Mouse (Mus musculus): Measurements from ENCODE around the gene Prkg1. TPM values are rescaled to one million over a fixed set of nuclear protein-coding genes. Genes with fewer than 3 reads are reported as not detected.

Gene Prkg1
- total and polyA plus RNA-seq, 2 experiments from 2014 or later = 5.1 to 9.9 TPM

GRCm38 (mm10) chr19:31594011-31594410, 170.8 kb downstream of the Prkg1 start:
- TF ChIP-seq CTCF (IDR thresholded peaks at IDR 0.05) = no peak
- WGBS = 76% methylated on average over 1 of the region's 1 CpGs
- DNase-seq (ENCODE audit: low spot score) (no peak), ATAC-seq (ENCODE audit: low FRiP score) (no peak)
- Histone ChIP-seq H3K27me3 (ENCODE audit: insufficient read depth, low read length) (no peaks in the 10 kb centered on the region), H3K9ac (replicated peaks; ENCODE audit: low read length, poor library complexity, severe bottlenecking) (no peak overlapping the region), H3K9me3 (ENCODE audit: low read length) (no peaks in the 10 kb centered on the region), H3K27ac (ENCODE audit: low read depth, low read length) (no peak overlapping the region), H3K4me1 (ENCODE audit: insufficient read depth, low read length) (no peaks in the 10 kb centered on the region), H3K4me2 (ENCODE audit: low read depth, low read length, poor library complexity, severe bottlenecking) (no peak overlapping the region), H3K36me3 (ENCODE audit: insufficient read depth, low read length) (no peaks in the 10 kb centered on the region), H3K4me3 (ENCODE audit: low read depth, low read length) (no peak overlapping the region)

GRCm38 (mm10) chr19:31590701-31591100, 174.1 kb downstream of the Prkg1 start:
- Histone ChIP-seq H3K36me3 (ENCODE audit: insufficient read depth, low read length) (no peaks in the 10 kb centered on the region), H3K27ac (ENCODE audit: low read depth, low read length) (no peak overlapping the region), H3K4me3 (ENCODE audit: low read depth, low read length) (no peak overlapping the region), H3K4me1 (ENCODE audit: insufficient read depth, low read length) (no peaks in the 10 kb centered on the region), H3K27me3 (ENCODE audit: insufficient read depth, low read length) (no peaks in the 10 kb centered on the region), H3K9ac (replicated peaks; ENCODE audit: low read length, poor library complexity, severe bottlenecking) (no peak overlapping the region), H3K4me2 (ENCODE audit: low read depth, low read length, poor library complexity, severe bottlenecking) (no peak overlapping the region), H3K9me3 (ENCODE audit: low read length) (no peaks in the 10 kb centered on the region)
- WGBS = 88% methylated on average over 5 of the region's 5 CpGs
- TF ChIP-seq CTCF (IDR thresholded peaks at IDR 0.05) = no peak
- no peak for DNase-seq (ENCODE audit: low spot score)
- no peak for ATAC-seq (ENCODE audit: low FRiP score)

GRCm38 (mm10) chr19:31577092-31577491, 187.7 kb downstream of the Prkg1 start:
- WGBS = 41% methylated on average over 4 of the region's 4 CpGs
- DNase-seq (ENCODE audit: low spot score) = no peak
- Histone ChIP-seq H3K9me3 (ENCODE audit: low read length) (no peaks in the 10 kb centered on the region), H3K9ac (replicated peaks; ENCODE audit: low read length, poor library complexity, severe bottlenecking) (no peak overlapping the region), H3K4me3 (ENCODE audit: low read depth, low read length) (no peak overlapping the region), H3K27ac (ENCODE audit: low read depth, low read length) (no peak overlapping the region), H3K4me1 (ENCODE audit: insufficient read depth, low read length) (no peaks in the 10 kb centered on the region), H3K4me2 (ENCODE audit: low read depth, low read length, poor library complexity, severe bottlenecking) (no peak overlapping the region), H3K27me3 (ENCODE audit: insufficient read depth, low read length) (no peaks in the 10 kb centered on the region), H3K36me3 (ENCODE audit: insufficient read depth, low read length) (no peaks in the 10 kb centered on the region)
- no peak for TF ChIP-seq CTCF (IDR thresholded peaks at IDR 0.05)
- no peak for ATAC-seq (ENCODE audit: low FRiP score)

GRCm38 (mm10) chr19:31564329-31564728, 200.5 kb downstream of the Prkg1 start:
- Histone ChIP-seq H3K9ac (replicated peaks; ENCODE audit: low read length, poor library complexity, severe bottlenecking) (no peak overlapping the region), H3K27me3 (ENCODE audit: insufficient read depth, low read length) (no peaks in the 10 kb centered on the region), H3K36me3 (ENCODE audit: insufficient read depth, low read length) (no peaks in the 10 kb centered on the region), H3K27ac (ENCODE audit: low read depth, low read length) (no peak overlapping the region), H3K9me3 (ENCODE audit: low read length) (no peaks in the 10 kb centered on the region), H3K4me3 (ENCODE audit: low read depth, low read length) (no peak overlapping the region), H3K4me2 (ENCODE audit: low read depth, low read length, poor library complexity, severe bottlenecking) (no peak overlapping the region), H3K4me1 (ENCODE audit: insufficient read depth, low read length) (no peaks in the 10 kb centered on the region)
- ATAC-seq (ENCODE audit: low FRiP score) (no peak), DNase-seq (ENCODE audit: low spot score) (no peak)
- 89% methylated on average over 4 of the region's 4 CpGs for WGBS
- TF ChIP-seq CTCF (IDR thresholded peaks at IDR 0.05) = no peak

GRCm38 (mm10) chr19:31546063-31546462, 218.8 kb downstream of the Prkg1 start:
- H3K4me1 ChIP-seq (ENCODE audit: insufficient read depth, low read length) = no peaks in the 10 kb centered on the region
- WGBS = 89% methylated on average over 5 of the region's 5 CpGs
- no peak overlapping the region for H3K9ac ChIP-seq (replicated peaks; ENCODE audit: low read length, poor library complexity, severe bottlenecking)
- ATAC-seq (ENCODE audit: low FRiP score) = no peak
- no peak overlapping the region for H3K4me3 ChIP-seq (ENCODE audit: low read depth, low read length)
- no peak overlapping the region for H3K4me2 ChIP-seq (ENCODE audit: low read depth, low read length, poor library complexity, severe bottlenecking)
- no peak for TF ChIP-seq CTCF (IDR thresholded peaks at IDR 0.05)
- no peaks in the 10 kb centered on the region for H3K9me3 ChIP-seq (ENCODE audit: low read length)
- H3K27ac ChIP-seq (ENCODE audit: low read depth, low read length) = no peak overlapping the region
- no peaks in the 10 kb centered on the region for H3K27me3 ChIP-seq (ENCODE audit: insufficient read depth, low read length)
- DNase-seq (ENCODE audit: low spot score) = no peak
- no peaks in the 10 kb centered on the region for H3K36me3 ChIP-seq (ENCODE audit: insufficient read depth, low read length)

GRCm38 (mm10) chr19:31531249-31531740, 233.5 kb downstream of the Prkg1 start:
- no peak overlapping the region for H3K4me3 ChIP-seq (ENCODE audit: low read depth, low read length)
- WGBS = 73% methylated on average over 7 of the region's 7 CpGs
- H3K27me3 ChIP-seq (ENCODE audit: insufficient read depth, low read length) = no peaks in the 10 kb centered on the region
- no peaks in the 10 kb centered on the region for H3K9me3 ChIP-seq (ENCODE audit: low read length)
- H3K27ac ChIP-seq (ENCODE audit: low read depth, low read length) = no peak overlapping the region
- ATAC-seq (ENCODE audit: low FRiP score) = no peak
- TF ChIP-seq CTCF (IDR thresholded peaks at IDR 0.05) = no peak
- no peak overlapping the region for H3K9ac ChIP-seq (replicated peaks; ENCODE audit: low read length, poor library complexity, severe bottlenecking)
- no peaks in the 10 kb centered on the region for H3K4me1 ChIP-seq (ENCODE audit: insufficient read depth, low read length)
- H3K4me2 ChIP-seq (ENCODE audit: low read depth, low read length, poor library complexity, severe bottlenecking) = no peak overlapping the region
- peak; percentile 13 for DNase-seq (ENCODE audit: low spot score)
- no peaks in the 10 kb centered on the region for H3K36me3 ChIP-seq (ENCODE audit: insufficient read depth, low read length)

All from midbrain, postnatal 0 days (tissue).